Mouse (Mus musculus): ENCODE measurements around the gene Atf6. TPM values are rescaled to one million over a fixed set of nuclear protein-coding genes. Genes with fewer than 3 reads are reported as not detected.

The Atf6 gene
- polyA plus RNA-seq, 1 experiment from 2014 or later, result 7.3 TPM

DNA sequence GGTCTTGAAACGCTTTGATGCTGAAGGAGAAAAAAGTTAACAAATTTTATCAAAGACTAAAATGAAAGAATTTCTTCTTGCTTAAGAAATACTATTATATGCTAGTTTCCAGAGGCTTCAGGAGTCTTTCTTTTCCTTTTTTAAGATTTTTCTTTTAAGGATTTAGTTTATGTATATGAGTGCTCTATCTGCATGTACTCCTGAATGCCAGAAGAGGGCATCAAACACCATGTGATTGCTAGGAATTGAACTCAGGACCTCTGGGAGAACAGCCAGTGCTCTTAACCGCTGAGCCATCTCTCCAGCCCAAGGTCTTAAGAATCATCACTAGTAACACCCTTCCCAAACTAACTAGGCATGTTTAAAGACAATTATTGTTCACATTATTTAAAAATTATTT, 4.4 kb upstream of the Atf6 start:
- WGBS, result 92% methylated on average over 2 of the region's 2 CpGs
- peaks cover 7% of the 10 kb centered on the region for H3K4me1 ChIP-seq (replicated peaks)
- H3K27me3 ChIP-seq, result no peaks in the 10 kb centered on the region
- no peak overlapping the region for H3K4me3 ChIP-seq
- H3K9ac ChIP-seq, result no peak overlapping the region
- peaks cover 37% of the 10 kb centered on the region for H3K36me3 ChIP-seq
- no peaks in the 10 kb centered on the region for H3K9me3 ChIP-seq
- ATAC-seq (ENCODE audit: low read depth), result no peak
- H3K4me2 ChIP-seq, result no peak overlapping the region
- no peak overlapping the region for H3K27ac ChIP-seq (replicated peaks)

DNA sequence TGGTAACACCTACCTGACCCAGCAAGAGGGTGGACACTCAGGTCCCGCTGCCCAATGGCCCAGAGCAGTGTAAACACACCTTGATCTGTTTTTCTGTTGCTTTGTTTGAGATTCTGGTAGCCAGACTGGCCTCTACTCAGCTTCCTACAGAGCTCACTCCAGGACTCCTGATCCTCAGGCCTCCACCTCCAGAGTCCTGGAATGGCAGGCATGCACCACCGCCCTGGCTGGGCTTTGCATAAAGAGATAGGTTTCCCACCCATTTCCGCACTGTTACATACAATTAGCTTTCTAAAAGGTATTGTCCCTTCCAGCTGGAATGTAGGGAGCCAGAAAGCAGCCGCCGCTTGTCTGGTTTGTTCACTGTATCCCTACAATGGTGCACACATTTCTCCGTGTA, 3.8 kb upstream of the Atf6 start:
- H3K36me3 ChIP-seq, result peaks cover 32% of the 10 kb centered on the region
- H3K9ac ChIP-seq, result no peak overlapping the region
- 95% methylated on average over 6 of the region's 6 CpGs for WGBS
- peaks cover 13% of the 10 kb centered on the region for H3K4me1 ChIP-seq (replicated peaks)
- H3K4me3 ChIP-seq, result no peak overlapping the region
- H3K4me2 ChIP-seq, result no peak overlapping the region
- no peaks in the 10 kb centered on the region for H3K9me3 ChIP-seq
- no peak overlapping the region for H3K27ac ChIP-seq (replicated peaks)
- ATAC-seq (ENCODE audit: low read depth), result no peak
- no peaks in the 10 kb centered on the region for H3K27me3 ChIP-seq

DNA sequence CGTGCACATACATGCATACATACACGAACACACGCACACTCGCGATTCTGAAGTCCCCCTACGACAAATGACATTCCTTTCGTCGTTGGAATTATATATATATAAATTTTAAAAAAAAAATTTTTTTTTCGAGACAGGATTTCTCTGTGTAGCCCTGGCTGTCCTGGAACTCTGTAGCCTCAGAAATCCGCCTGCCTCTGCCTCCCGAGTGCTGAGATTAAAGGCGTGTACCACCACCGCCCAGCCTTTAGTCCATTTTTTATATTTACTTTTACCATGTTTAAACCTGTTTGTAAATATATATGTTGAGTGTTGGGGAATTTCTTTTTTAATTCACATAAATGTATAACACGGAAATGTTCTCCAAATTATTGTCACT, 1.3 kb upstream of the Atf6 start:
- Histone ChIP-seq H3K4me1 (replicated peaks) (peaks cover 19% of the 10 kb centered on the region), H3K27ac (replicated peaks) (no peak overlapping the region), H3K36me3 (peaks cover 14% of the 10 kb centered on the region), H3K27me3 (no peaks in the 10 kb centered on the region), H3K9ac (peak overlapping the region; percentile 89), H3K4me2 (peak overlapping the region; percentile 79), H3K9me3 (no peaks in the 10 kb centered on the region), H3K4me3 (peak overlapping the region; percentile 87)
- 21% methylated on average over 14 of the region's 14 CpGs for WGBS
- peak; percentile 29; the same call in 1 of the 2 replicates for ATAC-seq (ENCODE audit: low read depth)

DNA sequence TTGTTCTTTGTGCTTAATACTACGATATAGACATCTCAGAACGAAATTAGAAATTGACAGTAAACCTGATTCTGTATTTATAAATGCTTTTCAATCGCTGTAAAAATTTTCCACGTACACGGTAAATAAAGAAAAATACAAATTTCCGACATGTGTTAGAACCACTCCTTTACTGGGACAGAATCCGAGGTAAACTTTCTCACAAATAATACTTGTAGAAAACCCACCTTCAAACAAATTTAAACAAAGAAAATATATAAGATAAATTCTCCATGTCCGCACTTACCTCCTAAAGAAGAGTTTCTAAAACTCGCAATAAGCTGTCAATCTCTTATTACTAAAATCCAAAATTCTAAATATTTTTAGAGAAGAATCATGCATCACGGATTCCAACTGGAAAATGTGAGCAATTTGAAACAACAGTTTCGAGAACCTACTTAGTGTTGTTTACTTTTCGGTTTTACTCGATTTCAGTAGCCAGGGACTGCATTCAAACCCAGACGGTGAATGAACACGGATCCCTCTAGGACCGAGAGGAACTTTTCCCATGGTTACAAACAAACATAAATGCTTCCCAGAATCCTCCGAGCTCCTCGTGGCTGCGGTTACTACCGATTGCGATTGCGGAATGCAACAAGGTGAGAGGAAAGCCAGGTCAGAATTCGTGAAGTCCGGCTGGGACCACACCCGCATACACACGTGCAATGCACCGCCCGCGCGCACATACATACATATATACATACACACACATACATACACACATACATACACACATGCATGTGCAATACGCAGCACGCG, 735 bp upstream of the Atf6 start:
- Histone ChIP-seq H3K9me3 (no peaks in the 10 kb centered on the region), H3K9ac (peak overlapping the region; percentile 89), H3K27me3 (no peaks in the 10 kb centered on the region), H3K4me1 (replicated peaks) (peaks cover 19% of the 10 kb centered on the region), H3K4me2 (peak overlapping the region; percentile 79), H3K27ac (replicated peaks) (no peak overlapping the region), H3K36me3 (peaks cover 13% of the 10 kb centered on the region), H3K4me3 (peak overlapping the region; percentile 87)
- WGBS, result under 1% methylated on average over 33 of the region's 33 CpGs
- ATAC-seq (ENCODE audit: low read depth), result peak; percentile 92

DNA sequence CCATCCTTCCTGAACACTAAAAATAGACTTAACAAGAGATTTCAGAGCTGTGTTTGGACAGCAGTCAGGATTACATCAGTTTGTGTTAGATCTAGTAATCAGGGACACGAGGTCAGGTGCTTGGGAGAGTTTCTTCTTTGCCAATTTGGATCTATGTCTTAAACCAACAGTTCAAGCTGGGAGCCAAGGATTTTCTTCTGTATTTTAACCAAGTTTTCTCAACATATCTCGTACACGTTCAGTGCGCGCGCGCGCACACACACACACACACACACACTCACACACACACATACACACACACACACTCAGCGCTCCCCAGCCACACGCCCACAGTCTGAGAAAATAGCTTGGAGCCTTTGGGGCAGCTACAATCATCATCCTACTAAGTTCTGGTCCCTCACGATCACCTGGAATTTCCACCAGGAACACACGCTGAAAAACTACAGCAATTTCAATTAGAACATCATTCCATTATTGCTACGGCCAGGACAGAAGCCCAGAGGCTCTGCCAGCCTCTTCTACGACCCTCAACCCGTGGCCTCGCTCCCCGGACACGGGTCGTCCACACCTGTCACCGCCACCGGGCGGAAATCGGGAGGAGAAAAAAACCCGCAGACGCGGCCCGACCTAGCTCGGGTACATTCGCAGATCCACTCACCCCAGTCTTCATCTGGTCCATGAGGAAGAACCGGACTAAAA, 430 bp downstream of the Atf6 start:
- Histone ChIP-seq H3K27ac (replicated peaks) (peak overlapping the region; percentile 75), H3K4me1 (replicated peaks) (peaks cover 19% of the 10 kb centered on the region), H3K36me3 (peaks cover 8% of the 10 kb centered on the region), H3K9ac (peak overlapping the region; percentile 89), H3K4me3 (peak overlapping the region; percentile 87), H3K4me2 (peak overlapping the region; percentile 79), H3K9me3 (no peaks in the 10 kb centered on the region), H3K27me3 (no peaks in the 10 kb centered on the region)
- peak; percentile 33; the same call in 1 of the 2 replicates for ATAC-seq (ENCODE audit: low read depth)
- 3% methylated on average over 30 of the region's 30 CpGs for WGBS

DNA sequence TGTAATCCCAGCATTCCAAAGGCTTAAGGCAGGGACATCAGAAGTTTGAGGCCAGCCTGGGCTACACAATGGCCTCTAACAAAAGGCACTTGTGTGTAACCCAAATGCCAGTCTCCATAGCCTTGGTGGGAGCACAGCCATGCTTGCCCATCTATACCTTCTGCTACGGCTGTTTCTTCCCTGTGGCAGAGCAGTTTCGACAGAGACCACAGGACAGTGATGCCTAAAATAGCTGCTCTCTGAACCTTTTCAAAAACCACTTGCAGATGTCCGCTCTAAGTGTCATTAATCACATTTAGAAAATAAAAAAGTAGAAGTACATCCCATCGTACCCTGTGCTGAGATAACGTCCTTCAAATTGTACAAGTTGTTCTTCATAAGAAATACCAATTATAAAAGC, 2.2 kb downstream of the Atf6 start:
- Histone ChIP-seq H3K4me3 (no peak overlapping the region), H3K9me3 (no peaks in the 10 kb centered on the region), H3K36me3 (no peaks in the 10 kb centered on the region), H3K27ac (replicated peaks) (no peak overlapping the region), H3K9ac (no peak overlapping the region), H3K27me3 (no peaks in the 10 kb centered on the region), H3K4me1 (replicated peaks) (peaks cover 19% of the 10 kb centered on the region), H3K4me2 (no peak overlapping the region)
- no peak for ATAC-seq (ENCODE audit: low read depth)
- 88% methylated on average over 5 of the region's 5 CpGs for WGBS

DNA sequence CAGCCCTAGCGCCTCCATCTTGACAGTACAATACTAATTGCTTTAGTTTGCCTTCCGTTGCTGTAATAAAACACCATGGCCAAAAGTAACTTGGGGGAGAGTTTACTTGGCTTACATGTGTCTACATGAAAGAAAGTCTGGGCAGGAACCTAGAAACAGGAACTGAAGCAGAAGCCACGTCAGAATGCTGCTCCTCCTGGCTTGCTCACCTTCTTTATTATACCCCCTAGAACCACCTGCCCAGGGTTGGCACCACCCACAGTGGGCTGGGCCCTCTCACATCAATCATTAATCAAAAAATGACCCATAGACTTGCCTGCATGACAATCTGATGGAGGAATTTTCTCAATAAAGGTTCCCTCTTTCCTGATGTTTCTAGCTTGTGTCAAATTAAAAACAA, 2.8 kb downstream of the Atf6 start:
- peaks cover 19% of the 10 kb centered on the region for H3K4me1 ChIP-seq (replicated peaks)
- no peak overlapping the region for H3K27ac ChIP-seq (replicated peaks)
- H3K4me2 ChIP-seq, result no peak overlapping the region
- H3K4me3 ChIP-seq, result no peak overlapping the region
- no peak overlapping the region for H3K9ac ChIP-seq
- H3K9me3 ChIP-seq, result no peaks in the 10 kb centered on the region
- H3K36me3 ChIP-seq, result no peaks in the 10 kb centered on the region
- 89% methylated on average over 3 of the region's 3 CpGs for WGBS
- ATAC-seq (ENCODE audit: low read depth), result no peak
- no peaks in the 10 kb centered on the region for H3K27me3 ChIP-seq

DNA sequence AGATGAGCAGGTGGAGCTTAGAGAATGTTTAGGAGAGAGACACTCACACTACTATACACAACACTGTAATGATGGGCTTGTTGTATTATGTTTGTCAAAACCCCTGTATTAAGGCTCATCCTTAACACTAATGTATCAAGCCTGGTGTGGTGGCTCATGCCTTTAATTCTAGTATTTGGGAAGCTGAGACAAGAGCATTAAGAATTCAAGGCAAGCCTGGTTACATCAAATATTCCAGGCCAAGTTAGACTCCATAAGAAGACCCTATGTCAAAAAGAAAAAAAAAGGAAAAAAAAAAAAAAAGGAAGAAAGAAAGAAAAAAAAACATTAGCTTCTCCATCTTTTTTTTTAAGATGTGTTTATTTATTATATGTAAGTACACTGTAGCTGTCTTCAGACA, 3.3 kb downstream of the Atf6 start:
- Histone ChIP-seq H3K36me3 (no peaks in the 10 kb centered on the region), H3K4me2 (no peak overlapping the region), H3K9ac (no peak overlapping the region)

DNA sequence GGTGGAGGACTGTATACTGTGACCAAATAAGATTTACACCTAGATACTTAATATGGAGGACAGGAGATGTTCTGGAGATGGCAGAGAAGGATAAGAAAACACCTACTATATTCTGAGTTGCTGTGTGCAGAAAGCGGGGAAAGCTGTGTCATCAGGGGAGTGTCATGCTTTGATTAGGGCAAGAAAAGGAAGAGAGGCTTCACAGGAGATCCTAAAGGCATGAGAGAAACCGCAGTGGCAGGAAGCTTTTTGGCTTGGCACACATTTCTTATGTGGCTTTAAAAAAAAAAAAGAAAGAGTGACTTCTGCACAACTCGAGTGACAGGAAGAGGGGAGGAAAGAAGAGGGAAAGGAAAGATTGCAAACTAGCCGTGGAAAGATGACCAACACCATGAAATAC, 4.5 kb downstream of the Atf6 start:
- 76% methylated on average over 4 of the region's 4 CpGs for WGBS
- Histone ChIP-seq H3K4me1 (replicated peaks) (peaks cover 14% of the 10 kb centered on the region), H3K27me3 (no peaks in the 10 kb centered on the region), H3K4me3 (no peak overlapping the region), H3K9ac (no peak overlapping the region), H3K4me2 (no peak overlapping the region), H3K9me3 (no peaks in the 10 kb centered on the region), H3K27ac (replicated peaks) (no peak overlapping the region), H3K36me3 (no peaks in the 10 kb centered on the region)
- no peak for ATAC-seq (ENCODE audit: low read depth)

More for the DNA sequence above, 3.3 kb downstream of the Atf6 start:
- Histone ChIP-seq H3K9me3 (no peaks in the 10 kb centered on the region), H3K4me3 (no peak overlapping the region), H3K27me3 (no peaks in the 10 kb centered on the region), H3K27ac (replicated peaks) (no peak overlapping the region), H3K4me1 (replicated peaks) (peaks cover 18% of the 10 kb centered on the region)
- no peak for ATAC-seq (ENCODE audit: low read depth)

DNA sequence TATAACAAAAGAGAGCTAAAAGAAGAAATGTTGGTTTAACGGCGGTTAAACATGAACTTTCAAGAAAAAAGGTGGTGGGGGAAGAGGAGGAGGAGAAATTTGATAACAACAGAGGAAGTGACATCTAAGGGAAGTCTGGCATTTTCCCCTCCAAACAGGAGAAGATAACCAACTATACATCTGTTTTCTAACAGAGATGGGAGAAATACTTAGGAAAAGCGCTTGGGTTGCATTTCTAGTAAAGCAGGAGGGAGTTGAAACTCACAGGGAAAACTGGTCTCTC, 5.2 kb downstream of the Atf6 start:
- no peak overlapping the region for H3K27ac ChIP-seq (replicated peaks)
- no peaks in the 10 kb centered on the region for H3K27me3 ChIP-seq
- no peak for ATAC-seq (ENCODE audit: low read depth)
- no peaks in the 10 kb centered on the region for H3K9me3 ChIP-seq
- H3K4me1 ChIP-seq (replicated peaks), result peaks cover 14% of the 10 kb centered on the region
- H3K4me3 ChIP-seq, result no peak overlapping the region
- H3K9ac ChIP-seq, result no peak overlapping the region
- H3K36me3 ChIP-seq, result no peaks in the 10 kb centered on the region
- WGBS, result 83% methylated on average over 3 of the region's 3 CpGs
- no peak overlapping the region for H3K4me2 ChIP-seq

DNA sequence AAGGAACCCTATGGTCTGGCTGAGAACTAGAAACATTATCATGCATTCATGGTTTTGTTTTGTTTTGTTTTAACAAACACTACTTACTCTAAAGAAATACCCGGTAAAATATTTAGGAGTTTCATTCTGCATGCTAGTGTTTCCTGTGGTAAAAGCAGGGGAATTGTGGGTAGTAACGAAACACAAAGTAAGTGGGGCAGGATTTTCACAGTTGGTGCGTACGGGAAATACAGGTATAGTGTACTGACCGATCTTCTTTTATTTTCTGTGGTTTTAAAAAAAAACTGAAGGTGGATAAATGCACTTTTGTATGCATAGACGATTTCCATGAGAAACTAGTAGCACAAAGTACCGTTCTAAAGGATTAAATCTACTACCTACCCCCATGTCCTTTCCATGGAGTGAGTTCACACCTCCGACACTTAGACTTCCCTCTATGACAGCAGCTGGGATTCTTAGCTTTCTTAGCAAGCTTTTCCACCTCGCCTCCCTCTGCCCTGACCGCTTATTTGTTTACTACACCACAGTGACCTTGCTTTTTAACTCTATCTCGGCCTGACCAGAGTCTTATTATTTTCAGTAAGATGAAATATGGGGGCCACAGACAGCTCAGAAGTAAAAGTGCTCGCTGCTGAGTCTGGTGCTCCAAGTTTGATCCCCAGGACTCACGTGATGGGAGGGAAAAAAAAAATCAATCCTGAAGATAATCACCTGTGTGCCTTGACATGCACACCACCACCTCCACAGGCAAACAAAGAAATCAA, 5.7 kb downstream of the Atf6 start:
- peaks cover 11% of the 10 kb centered on the region for H3K4me1 ChIP-seq (replicated peaks)
- 83% methylated on average over 13 of the region's 13 CpGs for WGBS
- H3K4me3 ChIP-seq, result no peak overlapping the region
- ATAC-seq (ENCODE audit: low read depth), result no peak
- H3K27ac ChIP-seq (replicated peaks), result no peak overlapping the region
- H3K4me2 ChIP-seq, result no peak overlapping the region
- no peaks in the 10 kb centered on the region for H3K36me3 ChIP-seq
- no peaks in the 10 kb centered on the region for H3K27me3 ChIP-seq
- H3K9me3 ChIP-seq, result no peaks in the 10 kb centered on the region
- H3K9ac ChIP-seq, result no peak overlapping the region

DNA sequence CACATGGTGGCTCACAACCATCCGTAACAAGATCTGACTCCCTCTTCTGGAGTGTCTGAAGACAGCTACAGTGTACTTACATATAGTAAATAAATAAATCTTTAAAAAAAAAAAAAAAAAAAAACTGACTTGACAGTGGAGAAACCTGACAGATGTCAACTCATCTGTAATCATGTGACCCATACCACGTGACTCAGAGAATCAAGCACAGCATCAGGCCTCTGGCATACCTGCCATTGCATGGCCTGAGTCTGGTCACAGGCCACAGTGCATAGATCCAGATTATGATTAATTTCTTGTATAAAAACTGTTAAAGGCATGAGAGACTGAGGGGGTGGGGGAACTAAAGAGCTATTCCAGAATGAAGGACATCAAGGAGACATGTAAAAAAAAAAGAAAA, 8.7 kb downstream of the Atf6 start:
- no peak for ATAC-seq (ENCODE audit: low read depth)
- H3K27ac ChIP-seq (replicated peaks), result no peak overlapping the region
- no peaks in the 10 kb centered on the region for H3K27me3 ChIP-seq
- no peaks in the 10 kb centered on the region; the same call in 1 of the 2 replicates for H3K4me1 ChIP-seq (replicated peaks)
- H3K9me3 ChIP-seq, result no peaks in the 10 kb centered on the region
- H3K4me2 ChIP-seq, result no peak overlapping the region
- H3K4me3 ChIP-seq, result no peak overlapping the region
- 78% methylated on average over 2 of the region's 2 CpGs for WGBS
- no peaks in the 10 kb centered on the region for H3K36me3 ChIP-seq
- no peak overlapping the region for H3K9ac ChIP-seq
